Mouse (Mus musculus) lung, postnatal 25 days (tissue): ENCODE results near the gene Trim27.
A peak's percentile ranks its signal among the peaks of the same experiment; 100 is the strongest.

Experiments
- DNase-seq: peaks from one replicate; pipeline ENCODE4 v3.0.0; 2022; ENCODE audit warnings: low spot score

Gene Trim27

GRCm38 (mm10) chr13:21221656-21222462 is 42.6 kb downstream of the Trim27 start:
- DNase-seq = no peak

GRCm38 (mm10) chr13:21222463-21223022 is 43.3 kb downstream of the Trim27 start:
- peak; percentile 82 for DNase-seq

GRCm38 (mm10) chr13:21223242-21223655 is 44.0 kb downstream of the Trim27 start:
- no peak for DNase-seq

- DNase-seq = no peak
Observed at GRCm38 (mm10) chr13:21224376-21224775, 45.1 kb downstream of the Trim27 start.

GRCm38 (mm10) chr13:21225206-21225605 is 46.0 kb downstream of the Trim27 start:
- no peak for DNase-seq

- DNase-seq = no peak
Observed at GRCm38 (mm10) chr13:21226031-21226430, 46.8 kb downstream of the Trim27 start.

- peak; percentile 73 for DNase-seq
Observed at GRCm38 (mm10) chr13:21233732-21234705, 54.8 kb downstream of the Trim27 start.

GRCm38 (mm10) chr13:21236714-21237113 is 57.5 kb downstream of the Trim27 start:
- DNase-seq = no peak

GRCm38 (mm10) chr13:21237161-21237560 is 57.9 kb downstream of the Trim27 start:
- DNase-seq = no peak

GRCm38 (mm10) chr13:21240788-21241187 is 61.5 kb downstream of the Trim27 start:
- DNase-seq = no peak

- no peak for DNase-seq
Observed at GRCm38 (mm10) chr13:21242408-21243125, 63.3 kb downstream of the Trim27 start.

GRCm38 (mm10) chr13:21243196-21243595 is 64.0 kb downstream of the Trim27 start:
- no peak for DNase-seq

GRCm38 (mm10) chr13:21244089-21244488 is 64.8 kb downstream of the Trim27 start:
- no peak for DNase-seq
